Mouse (Mus musculus) liver, embryonic 11.5 days (tissue): ENCODE results near the gene Nop14. TPM values are rescaled to one million over a fixed set of nuclear protein-coding genes. Genes with fewer than 3 reads are reported as not detected.

Experiments used
- polyA plus RNA-seq: library from polyadenylated mRNA; unstranded; fragments of >200 nt; fragmentation: Nextera tagmentation; extraction: Ambion mirVana; gene quantifications from 2 replicates; pipeline ENCODE4 v1.2.1, GENCODE M21; 2014

Nop14 gene
- polyA plus RNA-seq, 1 experiment from 2014 or later = 43.4 TPM

Other genes starting within 250 kb of the Nop14 start
- 12.3 and 12.8 TPM in 2 replicates for gene Tnip2, start 146.2 kb downstream of the Nop14 start, polyA plus RNA-seq
- 5.2 and 8.4 TPM in 2 replicates for gene Sh3bp2, start 134.3 kb downstream of the Nop14 start, polyA plus RNA-seq
- gene Add1, start 86.5 kb downstream of the Nop14 start, polyA plus RNA-seq = 170 and 186 TPM in 2 replicates
- gene Mfsd10, start 22.9 kb downstream of the Nop14 start, polyA plus RNA-seq = 103 and 127 TPM in 2 replicates
- 1.7 and 1.9 TPM in 2 replicates for gene Grk4, start 231 bp upstream of the Nop14 start, polyA plus RNA-seq
- gene Htt, start 101.6 kb upstream of the Nop14 start, polyA plus RNA-seq = 15.1 and 18.9 TPM in 2 replicates
- gene Msantd1, start 247.9 kb upstream of the Nop14 start, polyA plus RNA-seq = 0.48 and 0.95 TPM in 2 replicates